Mouse (Mus musculus): ENCODE results near the gene Dmrtc2.
"Not testable (repeated sequence)": the region's sequence is repeated elsewhere in the genome, so short reads cannot be mapped to it uniquely, and the experiment has no call there.

The Dmrtc2 gene

GRCm38 (mm10) chr7:24869532-24870165 lies at the start of gene Dmrtc2, which contains the start of gene Lypd4:
Gene Dmrtc2, plus strand, starts transcription at chr7:24870057.
Gene Lypd4, minus strand, starts transcription at chr7:24869941.
- no peak for DNase-seq

- DNase-seq = no peak
Observed at GRCm38 (mm10) chr7:24824452-24824851, 45.4 kb upstream of the Dmrtc2 start.

- DNase-seq = peak; percentile 59 to 74
Observed at GRCm38 (mm10) chr7:24827181-24827580, 42.7 kb upstream of the Dmrtc2 start.

- DNase-seq = not testable (repeated sequence)
Observed at GRCm38 (mm10) chr7:24838732-24839409, 31.0 kb upstream of the Dmrtc2 start.

- no peak for DNase-seq
Observed at GRCm38 (mm10) chr7:24839410-24839808, 30.4 kb upstream of the Dmrtc2 start.

- no peak for DNase-seq
Observed at GRCm38 (mm10) chr7:24840331-24840730, 29.5 kb upstream of the Dmrtc2 start.

GRCm38 (mm10) chr7:24841009-24841408 lies 28.8 kb upstream of the Dmrtc2 start:
- DNase-seq = no peak

- no peak for DNase-seq
Observed at GRCm38 (mm10) chr7:24844144-24844543, 25.7 kb upstream of the Dmrtc2 start.

GRCm38 (mm10) chr7:24845181-24845580 lies 24.7 kb upstream of the Dmrtc2 start:
- no peak for DNase-seq

GRCm38 (mm10) chr7:24845713-24846112 lies 24.1 kb upstream of the Dmrtc2 start:
- no peak for DNase-seq

GRCm38 (mm10) chr7:24846576-24846975 lies 23.3 kb upstream of the Dmrtc2 start:
- DNase-seq = not testable (repeated sequence)

GRCm38 (mm10) chr7:24850162-24850561 lies 19.7 kb upstream of the Dmrtc2 start:
- no peak for DNase-seq

- no peak for DNase-seq
Observed at GRCm38 (mm10) chr7:24850899-24851303, 19.0 kb upstream of the Dmrtc2 start.

- DNase-seq = no peak
Observed at GRCm38 (mm10) chr7:24851596-24852325, 18.1 kb upstream of the Dmrtc2 start.

GRCm38 (mm10) chr7:24852557-24853232 lies 17.2 kb upstream of the Dmrtc2 start:
- no peak for DNase-seq

GRCm38 (mm10) chr7:24853233-24853563 lies 16.7 kb upstream of the Dmrtc2 start:
- no peak for DNase-seq

- DNase-seq = no peak
Observed at GRCm38 (mm10) chr7:24853695-24854094, 16.2 kb upstream of the Dmrtc2 start.

- DNase-seq = no peak
Observed at GRCm38 (mm10) chr7:24856460-24857120, 13.3 kb upstream of the Dmrtc2 start.

GRCm38 (mm10) chr7:24859234-24859633 lies 10.6 kb upstream of the Dmrtc2 start:
- no peak for DNase-seq

GRCm38 (mm10) chr7:24861913-24862312 lies 7.9 kb upstream of the Dmrtc2 start, which contains the start of gene Gm9844:
Gene Gm9844, plus strand, starts transcription at chr7:24862213.
- no peak for DNase-seq

GRCm38 (mm10) chr7:24862853-24863252 lies 7.0 kb upstream of the Dmrtc2 start:
- no peak for DNase-seq

GRCm38 (mm10) chr7:24864156-24864555 lies 5.7 kb upstream of the Dmrtc2 start:
- no peak for DNase-seq

- no peak for DNase-seq
Observed at GRCm38 (mm10) chr7:24869080-24869479, 777 bp upstream of the Dmrtc2 start.

Measured in cerebellum, postnatal 36 days (tissue).